Mouse (Mus musculus): Measurements from ENCODE around the gene Hcrtr1. TPM values are rescaled to one million over a fixed set of nuclear protein-coding genes. Genes with fewer than 3 reads are reported as not detected.

The Hcrtr1 gene
- polyA plus RNA-seq, 1 experiment from 2014 or later: not detected

GRCm38 (mm10) chr4:130180909-130181602 is 41.9 kb upstream of the Hcrtr1 start:
- Histone ChIP-seq H3K27ac (ENCODE audit: low read depth) (no peak overlapping the region), H3K27me3 (ENCODE audit: insufficient read depth, low read length) (no peaks in the 10 kb centered on the region)
- ATAC-seq: no peak

GRCm38 (mm10) chr4:130179876-130180275 is 40.7 kb upstream of the Hcrtr1 start:
- H3K27ac ChIP-seq (ENCODE audit: low read depth): no peak overlapping the region
- no peak for DNase-seq
- 0 out of 2 replicates have a peak, but pooled peaks cover 9% of the 10 kb centered on the region for H3K27me3 ChIP-seq (ENCODE audit: insufficient read depth, low read length)
- H3K36me3 ChIP-seq (replicated peaks; ENCODE audit: insufficient read depth, low read length): no peaks in the 10 kb centered on the region
- no peak overlapping the region for H3K4me3 ChIP-seq (ENCODE audit: low read depth, low read length)
- 68% methylated on average over 3 of the region's 3 CpGs for WGBS (ENCODE audit: insufficient replicate concordance)
- H3K9me3 ChIP-seq (ENCODE audit: low read length): no peaks in the 10 kb centered on the region
- no peak overlapping the region for H3K9ac ChIP-seq (replicated peaks)
- ATAC-seq: no peak
- H3K4me1 ChIP-seq (ENCODE audit: insufficient read depth): peaks cover 13% of the 10 kb centered on the region
- H3K4me2 ChIP-seq (ENCODE audit: low read depth, low read length): no peak overlapping the region
- TF ChIP-seq EP300 (IDR thresholded peaks at IDR 0.05; ENCODE audit: low read depth) (no peak), CTCF (IDR thresholded peaks at IDR 0.05; ENCODE audit: low read depth) (no peak)

More at GRCm38 (mm10) chr4:130180909-130181602, 41.9 kb upstream of the Hcrtr1 start:
- Histone ChIP-seq H3K9ac (replicated peaks) (no peak overlapping the region), H3K9me3 (ENCODE audit: low read length) (no peaks in the 10 kb centered on the region), H3K4me1 (ENCODE audit: insufficient read depth) (peaks cover 7% of the 10 kb centered on the region), H3K4me3 (ENCODE audit: low read depth, low read length) (no peak overlapping the region), H3K36me3 (replicated peaks; ENCODE audit: insufficient read depth, low read length) (no peaks in the 10 kb centered on the region), H3K4me2 (ENCODE audit: low read depth, low read length) (no peak overlapping the region)
- 68% methylated on average over 7 of the region's 7 CpGs for WGBS (ENCODE audit: insufficient replicate concordance)
- TF ChIP-seq CTCF (IDR thresholded peaks at IDR 0.05; ENCODE audit: low read depth) (no peak), EP300 (IDR thresholded peaks at IDR 0.05; ENCODE audit: low read depth) (no peak)
- no peak for DNase-seq

- 0 out of 2 replicates have a peak, but pooled peaks cover 9% of the 10 kb centered on the region for H3K27me3 ChIP-seq (ENCODE audit: insufficient read depth, low read length)
- no peak overlapping the region for H3K4me3 ChIP-seq (ENCODE audit: low read depth, low read length)
- no peak overlapping the region for H3K9ac ChIP-seq (replicated peaks)
- H3K27ac ChIP-seq (ENCODE audit: low read depth): peak overlapping the region; percentile 16; the same call in 1 of the 2 replicates
- ATAC-seq (no peak), DNase-seq (no peak)
- no peaks in the 10 kb centered on the region for H3K36me3 ChIP-seq (replicated peaks; ENCODE audit: insufficient read depth, low read length)
- H3K9me3 ChIP-seq (ENCODE audit: low read length): no peaks in the 10 kb centered on the region
- peaks cover 27% of the 10 kb centered on the region for H3K4me1 ChIP-seq (ENCODE audit: insufficient read depth)
- no peak overlapping the region for H3K4me2 ChIP-seq (ENCODE audit: low read depth, low read length)
- WGBS (ENCODE audit: insufficient replicate concordance): 45% methylated on average over 7 of the region's 7 CpGs
- no peak for TF ChIP-seq EP300 (IDR thresholded peaks at IDR 0.05; ENCODE audit: low read depth)
- TF ChIP-seq CTCF (IDR thresholded peaks at IDR 0.05; ENCODE audit: low read depth): no peak
Observed at GRCm38 (mm10) chr4:130177536-130177935, 38.4 kb upstream of the Hcrtr1 start.

DNA sequence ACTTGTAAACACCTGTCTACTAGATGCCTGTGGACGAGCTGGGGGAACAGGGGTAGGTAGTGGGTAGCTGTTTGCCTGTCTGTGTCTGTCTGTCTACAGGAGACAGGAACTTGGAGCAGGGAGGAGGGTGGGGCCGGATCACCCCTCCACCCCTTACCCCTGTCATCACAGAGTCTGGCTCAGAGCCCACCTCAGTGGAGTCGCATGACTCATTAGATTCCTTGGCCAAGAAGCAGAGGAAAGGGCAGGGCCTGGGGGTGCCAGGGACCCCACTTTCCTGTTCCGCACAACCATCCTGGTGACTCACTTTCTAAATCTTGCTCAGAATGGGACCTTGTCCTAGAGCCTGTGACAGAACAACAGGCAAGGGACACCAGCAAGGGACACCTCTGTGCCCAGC is 37.9 kb upstream of the Hcrtr1 start:
- TF ChIP-seq CTCF (IDR thresholded peaks at IDR 0.05; ENCODE audit: low read depth) (no peak), EP300 (IDR thresholded peaks at IDR 0.05; ENCODE audit: low read depth) (peak; percentile 35; the same call in 1 of the 2 replicates)
- WGBS (ENCODE audit: insufficient replicate concordance): 50% methylated on average over 4 of the region's 4 CpGs
- no peak overlapping the region for H3K9ac ChIP-seq (replicated peaks)
- H3K4me3 ChIP-seq (ENCODE audit: low read depth, low read length): no peak overlapping the region
- no peaks in the 10 kb centered on the region for H3K9me3 ChIP-seq (ENCODE audit: low read length)
- ATAC-seq (peak; percentile 26; the same call in 1 of the 2 replicates), DNase-seq (no peak)
- peaks cover 27% of the 10 kb centered on the region for H3K4me1 ChIP-seq (ENCODE audit: insufficient read depth)
- 0 out of 2 replicates have a peak, but pooled peaks cover 9% of the 10 kb centered on the region for H3K27me3 ChIP-seq (ENCODE audit: insufficient read depth, low read length)
- no peak overlapping the region for H3K4me2 ChIP-seq (ENCODE audit: low read depth, low read length)
- 0 out of 2 replicates have a peak overlapping the region, but pooled peaks have one; percentile 16 for H3K27ac ChIP-seq (ENCODE audit: low read depth)
- H3K36me3 ChIP-seq (replicated peaks; ENCODE audit: insufficient read depth, low read length): no peaks in the 10 kb centered on the region

GRCm38 (mm10) chr4:130176156-130176720 is 37.1 kb upstream of the Hcrtr1 start:
- WGBS (ENCODE audit: insufficient replicate concordance): 74% methylated on average over 5 of the region's 5 CpGs
- no peak overlapping the region for H3K4me2 ChIP-seq (ENCODE audit: low read depth, low read length)
- peak overlapping the region; percentile 78; the same call in 1 of the 2 replicates for H3K27ac ChIP-seq (ENCODE audit: low read depth)
- no peaks in the 10 kb centered on the region for H3K9me3 ChIP-seq (ENCODE audit: low read length)
- H3K27me3 ChIP-seq (ENCODE audit: insufficient read depth, low read length): 0 out of 2 replicates have a peak, but pooled peaks cover 9% of the 10 kb centered on the region
- DNase-seq (no peak), ATAC-seq (no peak)
- TF ChIP-seq EP300 (IDR thresholded peaks at IDR 0.05; ENCODE audit: low read depth) (no peak), CTCF (IDR thresholded peaks at IDR 0.05; ENCODE audit: low read depth) (no peak)
- no peak overlapping the region for H3K4me3 ChIP-seq (ENCODE audit: low read depth, low read length)
- H3K4me1 ChIP-seq (ENCODE audit: insufficient read depth): peaks cover 26% of the 10 kb centered on the region
- H3K36me3 ChIP-seq (replicated peaks; ENCODE audit: insufficient read depth, low read length): no peaks in the 10 kb centered on the region
- no peak overlapping the region for H3K9ac ChIP-seq (replicated peaks)

GRCm38 (mm10) chr4:130175072-130175711 is 36.0 kb upstream of the Hcrtr1 start, which contains the start of gene Tinagl1:
Gene Tinagl1, minus strand, starts transcription at chr4:130175122.
- DNase-seq (peak; percentile 59), ATAC-seq (peak; percentile 9; the same call in 1 of the 2 replicates)
- Histone ChIP-seq H3K36me3 (replicated peaks; ENCODE audit: insufficient read depth, low read length) (no peaks in the 10 kb centered on the region), H3K9me3 (ENCODE audit: low read length) (no peaks in the 10 kb centered on the region), H3K4me3 (ENCODE audit: low read depth, low read length) (peak within 1 kb of the TSS; percentile 38), H3K9ac (replicated peaks) (peak within 1 kb of the TSS; percentile 59), H3K4me1 (ENCODE audit: insufficient read depth) (peaks cover 24% of the 10 kb centered on the region), H3K27ac (ENCODE audit: low read depth) (peak within 1 kb of the TSS; percentile 78), H3K4me2 (ENCODE audit: low read depth, low read length) (peak within 1 kb of the TSS; percentile 67), H3K27me3 (ENCODE audit: insufficient read depth, low read length) (0 out of 2 replicates have a peak, but pooled peaks cover 9% of the 10 kb centered on the region)
- no peak for TF ChIP-seq CTCF (IDR thresholded peaks at IDR 0.05; ENCODE audit: low read depth)
- WGBS (ENCODE audit: insufficient replicate concordance): 5% methylated on average over 14 of the region's 14 CpGs
